Mouse (Mus musculus) thymus, postnatal 10 days (tissue): ENCODE results near the gene Dctn2.
A peak's percentile ranks its signal among the peaks of the same experiment; 100 is the strongest.
"Not testable (repeated sequence)": the region's sequence is repeated elsewhere in the genome, so short reads cannot be mapped to it uniquely, and the experiment has no call there.

Experiments used
- DNase-seq, 2 experiments: peaks; one replicate each; pipeline ENCODE4 v3.0.0; 2021; ENCODE audit warnings: low spot score in 2 of 2

Gene Dctn2

DNA sequence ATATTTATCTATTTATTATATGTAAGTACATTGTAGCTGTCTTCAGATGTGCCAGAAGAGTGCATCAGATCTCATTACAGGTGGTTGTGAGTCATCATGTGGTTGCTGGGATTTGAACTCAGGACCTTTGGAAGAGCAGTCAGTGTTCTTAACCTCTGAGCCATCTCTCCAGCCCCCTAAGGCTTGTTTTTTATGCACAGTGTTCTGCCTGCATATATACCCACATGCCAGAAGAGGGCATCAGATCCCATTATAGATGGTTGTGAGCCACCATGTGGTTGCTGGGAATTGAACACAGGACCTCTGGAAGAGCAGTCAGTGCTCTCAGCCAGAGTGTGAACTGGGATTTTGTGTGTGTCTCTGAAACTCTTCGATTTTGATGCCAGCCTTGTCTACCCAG is 48.8 kb downstream of the Dctn2 start:
- not testable (repeated sequence) for DNase-seq

GRCm38 (mm10) chr10:127317277-127317676 is 51.1 kb downstream of the Dctn2 start:
- no peak for DNase-seq

DNA sequence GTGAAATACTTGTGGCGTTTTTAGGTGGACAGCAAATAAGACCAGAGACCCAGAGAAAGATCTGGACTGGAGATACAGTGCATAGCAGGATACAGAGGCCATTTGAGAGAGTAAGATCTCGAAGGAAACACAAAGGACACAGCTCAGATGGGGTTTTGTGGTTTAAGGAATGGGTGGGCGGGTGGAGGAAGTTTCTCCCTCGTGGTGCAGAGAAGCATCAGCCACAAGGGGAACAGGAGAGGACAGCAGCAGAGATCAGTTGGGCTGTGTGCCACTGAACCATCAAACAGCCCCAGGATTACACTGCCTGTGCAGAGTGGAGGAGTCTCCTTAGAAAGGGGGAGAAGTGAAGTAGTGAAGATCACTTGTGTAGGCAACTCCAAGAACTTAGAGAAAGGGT is 51.8 kb downstream of the Dctn2 start:
- no peak for DNase-seq

GRCm38 (mm10) chr10:127319969-127320368 is 53.8 kb downstream of the Dctn2 start:
- no peak for DNase-seq

DNA sequence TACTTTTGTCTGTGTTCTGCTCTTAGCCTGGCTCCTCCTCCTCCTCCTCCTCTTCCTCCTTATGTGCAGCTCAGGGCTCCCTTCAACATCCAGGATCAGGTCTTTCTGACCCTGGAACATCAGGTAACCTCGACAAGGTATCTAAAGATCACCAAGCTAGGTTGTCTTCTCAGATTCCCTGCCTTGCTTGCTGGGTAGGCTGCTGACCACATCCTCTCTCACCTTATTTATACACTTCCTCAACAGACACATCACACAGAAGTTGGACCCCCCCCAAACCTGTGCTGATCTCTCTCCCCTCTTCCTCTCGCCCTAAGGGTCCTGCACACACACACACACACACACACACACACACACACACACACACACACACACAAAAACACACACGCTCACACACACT is 55.5 kb downstream of the Dctn2 start, which contains the start of gene Arhgap9:
Gene Arhgap9, plus strand, starts transcription at position 344 of the 400 bp plus-strand sequence.
- peak in 1 of 2 experiments; percentile 49 for DNase-seq

DNA sequence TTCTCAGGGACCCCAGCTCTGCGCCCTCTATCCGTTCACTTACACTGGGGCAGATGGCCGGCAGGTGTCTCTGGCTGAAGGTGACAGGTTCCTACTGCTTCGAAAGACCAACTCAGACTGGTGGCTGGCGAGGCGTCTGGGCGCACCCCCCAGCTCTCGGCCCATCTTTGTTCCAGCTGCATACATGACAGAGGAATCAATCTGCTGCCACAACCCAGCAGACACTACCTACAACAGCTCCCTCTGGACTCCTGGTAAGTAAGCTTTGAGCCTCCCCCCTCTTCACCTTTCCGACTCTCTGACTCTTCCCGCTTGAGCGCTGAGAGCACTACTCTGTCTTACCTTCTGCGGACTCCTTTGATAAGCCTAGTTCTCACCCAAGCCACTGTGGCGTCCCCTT is 56.0 kb downstream of the Dctn2 start:
- DNase-seq = no peak

DNA sequence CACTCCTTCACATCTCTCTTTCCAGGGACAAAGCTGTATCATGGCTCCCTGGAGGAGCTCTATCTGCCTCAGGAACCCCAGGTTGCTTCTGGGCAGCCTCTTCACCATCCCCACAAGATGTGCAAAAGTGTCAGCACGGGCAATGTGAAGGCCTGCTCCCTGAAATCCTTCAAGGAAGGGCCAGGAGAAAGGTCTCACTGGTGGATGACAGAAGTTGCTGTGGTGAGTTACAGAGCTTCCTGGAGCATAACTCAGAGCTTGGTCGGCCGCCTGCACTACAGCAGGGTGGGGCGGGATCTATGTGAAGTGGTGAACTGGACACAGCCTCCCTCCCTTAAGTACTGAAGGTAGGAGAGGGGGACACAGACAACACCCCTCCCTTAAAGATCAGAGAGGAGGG is 56.5 kb downstream of the Dctn2 start:
- DNase-seq = no peak

DNA sequence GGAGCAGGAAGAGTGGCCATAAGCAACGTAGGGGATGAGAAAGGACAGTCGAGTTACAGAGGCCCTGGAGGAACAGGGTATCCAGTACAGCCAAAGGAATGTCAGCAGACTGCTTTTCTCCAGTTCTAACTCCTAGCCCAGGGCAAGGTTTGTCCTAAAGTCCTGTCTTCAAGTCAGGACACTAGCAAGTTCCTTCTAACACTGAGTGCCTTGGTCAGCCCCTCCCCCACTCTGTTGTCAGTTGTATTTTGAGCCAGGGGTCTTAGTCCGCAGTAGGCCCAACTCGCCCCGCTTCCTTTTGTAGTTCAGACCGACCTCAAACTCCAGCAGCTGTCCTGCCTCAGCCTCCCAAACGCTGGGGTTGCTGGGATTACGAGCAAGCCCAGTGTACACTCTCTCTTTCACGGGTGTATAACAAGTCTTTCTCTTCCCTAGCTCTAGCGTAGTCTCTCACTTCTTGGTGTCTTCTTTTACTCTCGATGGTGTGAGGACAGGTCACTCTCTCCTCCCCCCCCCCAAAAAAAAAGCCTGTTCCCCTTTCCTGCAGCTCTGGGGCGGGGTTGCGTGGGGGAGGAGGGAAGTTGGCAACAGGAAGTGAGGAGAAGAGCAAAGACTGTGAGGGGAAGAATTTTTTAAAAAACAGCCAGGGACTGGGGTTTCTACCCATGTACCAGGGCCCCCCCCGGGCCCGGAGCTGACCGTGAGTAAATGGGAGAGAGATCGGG is 57.1 kb downstream of the Dctn2 start:
- peak in 1 of 2 experiments; percentile 51 for DNase-seq

GRCm38 (mm10) chr10:127324495-127324894 is 58.3 kb downstream of the Dctn2 start:
- peak; percentile 80 to 82 for DNase-seq

DNA sequence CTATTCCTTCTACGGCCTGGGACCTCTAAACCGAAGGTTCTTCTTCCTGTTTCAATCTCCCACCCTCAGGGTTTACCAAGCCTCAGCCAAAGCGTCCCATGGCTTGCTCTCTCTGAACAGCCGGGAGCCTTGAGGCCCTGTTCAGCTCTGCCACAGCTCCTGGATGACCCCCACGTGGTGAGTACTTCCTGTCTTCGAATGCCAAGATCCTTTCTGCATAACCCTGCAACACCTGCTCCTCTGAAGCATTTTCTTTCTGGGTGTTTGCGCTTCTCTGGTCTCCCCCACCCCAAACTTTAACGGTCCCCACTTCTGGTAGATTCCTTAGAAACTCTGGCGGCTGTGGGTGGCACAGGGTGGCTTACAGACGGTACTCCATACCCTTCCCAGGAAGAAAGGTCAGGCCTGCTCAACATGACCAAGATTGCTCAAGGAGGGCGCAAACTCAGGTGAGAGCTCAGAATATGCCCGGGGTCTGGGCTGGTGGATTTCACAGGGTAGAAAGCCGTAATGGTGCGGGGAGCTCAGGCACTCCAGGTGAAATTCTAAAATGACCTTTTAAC is 59.4 kb downstream of the Dctn2 start:
- DNase-seq = peak; percentile 68 to 76

- peak; percentile 56 to 59 for DNase-seq
Measured at GRCm38 (mm10) chr10:127326017-127326801, 60.0 kb downstream of the Dctn2 start.

- DNase-seq = no peak
Measured at GRCm38 (mm10) chr10:127326828-127327227, 60.7 kb downstream of the Dctn2 start.

DNA sequence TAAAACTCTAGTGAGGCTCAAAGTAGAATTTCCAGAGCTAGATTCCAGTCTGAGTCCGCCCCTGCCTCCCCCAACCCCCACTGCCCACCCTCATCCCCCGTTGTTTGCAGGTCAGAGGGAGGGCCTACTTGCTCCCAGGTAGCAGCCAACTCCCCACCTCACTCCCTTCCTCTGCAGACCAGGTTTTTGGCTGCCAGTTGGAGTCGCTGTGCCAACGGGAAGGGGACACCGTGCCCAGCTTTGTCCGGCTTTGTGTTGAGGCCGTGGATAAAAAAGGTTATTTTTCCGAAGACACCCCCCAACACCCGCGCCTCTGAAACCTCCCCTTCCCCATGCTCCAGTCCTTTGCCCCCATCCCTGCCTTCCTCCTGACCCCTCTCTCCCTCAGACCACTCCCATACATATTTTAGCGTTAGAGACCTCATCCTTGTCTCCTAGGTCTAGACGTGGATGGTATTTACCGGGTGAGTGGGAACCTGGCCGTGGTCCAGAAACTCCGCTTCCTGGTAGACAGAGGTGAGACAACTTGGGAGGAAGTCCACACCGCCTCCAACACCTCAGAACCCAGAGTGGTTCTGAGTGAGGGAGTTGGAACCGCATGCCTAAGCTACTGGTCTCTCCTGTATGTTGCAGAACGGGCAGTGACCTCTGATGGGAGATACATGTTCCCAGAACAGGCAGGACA is 61.4 kb downstream of the Dctn2 start:
- no peak for DNase-seq

- DNase-seq = no peak
Measured at GRCm38 (mm10) chr10:127330212-127330611, 64.0 kb downstream of the Dctn2 start.
